Mouse (Mus musculus) midbrain, embryonic 10.5 days (tissue): ENCODE measurements around the gene Tead3. TPM values are rescaled to one million over a fixed set of nuclear protein-coding genes. Genes with fewer than 3 reads are reported as not detected.
"Not testable (repeated sequence)": the region's sequence is repeated elsewhere in the genome, so short reads cannot be mapped to it uniquely, and the experiment has no call there.

Experiments
- DNase-seq: peaks from one replicate; pipeline ENCODE4 v3.0.0-alpha.2; 2017; ENCODE audit warnings: low spot score
- H3K27ac ChIP-seq: fragments of 300-500 bp; sonication (generic); replicated peaks from 2 replicates; pipeline ENCODE4 v1.5.1; 2016; ENCODE audit warnings: mild to moderate bottlenecking
- H3K27me3 ChIP-seq: fragments of 300-500 bp; sonication (generic); 2 replicates; pipeline ENCODE4 v1.6.1; 2016; ENCODE audit warnings: low read depth, mild to moderate bottlenecking; ENCODE audit not compliant: poor library complexity, severe bottlenecking
- H3K36me3 ChIP-seq: fragments of 300-500 bp; sonication (generic); 2 replicates; pipeline ENCODE4 v1.6.1; 2016; ENCODE audit warnings: mild to moderate bottlenecking, moderate library complexity
- H3K4me1 ChIP-seq: fragments of 300-500 bp; sonication (generic); 2 replicates; pipeline ENCODE4 v1.6.1; 2016
- H3K4me3 ChIP-seq: fragments of 300-500 bp; sonication (generic); 2 replicates; pipeline ENCODE4 v1.5.1; 2016; ENCODE audit warnings: mild to moderate bottlenecking, moderate library complexity
- H3K9me3 ChIP-seq: fragments of 300-500 bp; sonication (generic); replicated peaks from 2 replicates; pipeline ENCODE4 v1.6.1; 2016; ENCODE audit warnings: mild to moderate bottlenecking
- WGBS: fragments of 180-500 bp; shearing (Covaris S2); methylation state at CpG from one replicate; pipeline ENCODE4 v1.1.7; 2016; 5-methylcytosine and 5-hydroxymethylcytosine counted together
- polyA plus RNA-seq: library from polyadenylated mRNA; unstranded; fragments of >200 nt; fragmentation: Nextera tagmentation; extraction: Ambion mirVana; gene quantifications from 2 replicates; pipeline ENCODE4 v1.2.1, GENCODE M21; 2016

The Tead3 gene
- polyA plus RNA-seq, 1 experiment from 2014 or later = 5.2 TPM

DNA sequence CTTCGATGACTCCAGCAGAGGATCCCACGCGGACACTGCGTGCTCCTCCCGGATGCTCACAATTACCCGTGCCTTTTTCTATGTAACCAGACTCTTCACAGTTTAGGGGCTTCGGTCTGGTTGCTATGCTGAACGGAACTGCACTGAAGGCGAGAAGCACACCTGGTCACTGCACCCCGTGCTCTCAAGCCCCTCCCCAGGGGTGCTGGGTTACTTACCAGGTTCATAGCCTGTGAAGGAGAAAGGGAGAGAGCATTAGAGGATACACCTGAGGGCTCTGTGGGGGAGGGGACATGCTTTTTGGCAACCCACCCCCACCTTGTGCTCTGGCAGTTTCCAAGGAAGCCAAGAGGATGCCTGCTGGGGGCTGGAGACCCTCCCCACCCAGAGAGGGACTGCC lies 15.3 kb downstream of the Tead3 start:
- peaks cover 95% of the 10 kb centered on the region for H3K36me3 ChIP-seq
- H3K4me1 ChIP-seq = peaks cover 34% of the 10 kb centered on the region
- peaks cover 6% of the 10 kb centered on the region; the same call in 1 of the 2 replicates for H3K27me3 ChIP-seq
- DNase-seq = no peak
- 78% methylated on average over 10 of the region's 10 CpGs for WGBS
- H3K27ac ChIP-seq = no peak overlapping the region
- H3K9me3 ChIP-seq = no peaks in the 10 kb centered on the region
- no peak overlapping the region for H3K4me3 ChIP-seq

DNA sequence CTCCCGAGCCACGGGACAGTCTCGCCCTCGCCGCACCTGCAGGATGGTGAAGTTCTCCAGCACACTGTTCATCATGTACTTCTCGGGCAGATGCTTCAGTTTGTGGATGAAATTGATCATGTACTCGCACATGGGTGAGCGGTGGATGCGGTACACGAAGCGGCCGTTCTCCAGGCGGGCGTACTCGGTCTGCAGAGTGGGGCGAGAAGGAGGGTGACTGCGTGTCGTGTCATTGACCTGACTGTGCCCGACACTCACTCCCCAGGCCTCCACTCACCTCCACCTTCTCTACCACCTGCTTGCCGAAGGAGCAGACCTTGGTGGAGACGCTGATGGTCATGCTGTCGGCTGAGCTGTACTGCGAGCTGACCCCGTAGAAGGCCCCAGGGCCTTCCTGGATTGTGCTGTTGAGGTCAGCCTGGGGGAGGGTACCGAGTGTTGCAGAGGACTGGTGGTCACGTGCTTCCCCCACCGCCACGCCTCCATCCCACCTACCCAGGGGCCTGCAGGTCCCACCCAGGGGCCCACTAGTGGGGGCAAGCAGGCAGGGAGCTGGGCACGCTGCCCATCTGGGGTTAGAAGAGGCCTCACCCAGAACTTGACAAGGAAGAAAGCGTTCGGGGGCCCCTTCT lies 17.6 kb downstream of the Tead3 start:
- Histone ChIP-seq H3K4me3 (peak overlapping the region; percentile 2; the same call in 1 of the 2 replicates), H3K4me1 (peaks cover 50% of the 10 kb centered on the region), H3K36me3 (peaks cover 89% of the 10 kb centered on the region), H3K27ac (no peak overlapping the region), H3K27me3 (peaks cover 4% of the 10 kb centered on the region; the same call in 1 of the 2 replicates), H3K9me3 (no peaks in the 10 kb centered on the region)
- WGBS = 68% methylated on average over 31 of the region's 31 CpGs
- DNase-seq = no peak

DNA sequence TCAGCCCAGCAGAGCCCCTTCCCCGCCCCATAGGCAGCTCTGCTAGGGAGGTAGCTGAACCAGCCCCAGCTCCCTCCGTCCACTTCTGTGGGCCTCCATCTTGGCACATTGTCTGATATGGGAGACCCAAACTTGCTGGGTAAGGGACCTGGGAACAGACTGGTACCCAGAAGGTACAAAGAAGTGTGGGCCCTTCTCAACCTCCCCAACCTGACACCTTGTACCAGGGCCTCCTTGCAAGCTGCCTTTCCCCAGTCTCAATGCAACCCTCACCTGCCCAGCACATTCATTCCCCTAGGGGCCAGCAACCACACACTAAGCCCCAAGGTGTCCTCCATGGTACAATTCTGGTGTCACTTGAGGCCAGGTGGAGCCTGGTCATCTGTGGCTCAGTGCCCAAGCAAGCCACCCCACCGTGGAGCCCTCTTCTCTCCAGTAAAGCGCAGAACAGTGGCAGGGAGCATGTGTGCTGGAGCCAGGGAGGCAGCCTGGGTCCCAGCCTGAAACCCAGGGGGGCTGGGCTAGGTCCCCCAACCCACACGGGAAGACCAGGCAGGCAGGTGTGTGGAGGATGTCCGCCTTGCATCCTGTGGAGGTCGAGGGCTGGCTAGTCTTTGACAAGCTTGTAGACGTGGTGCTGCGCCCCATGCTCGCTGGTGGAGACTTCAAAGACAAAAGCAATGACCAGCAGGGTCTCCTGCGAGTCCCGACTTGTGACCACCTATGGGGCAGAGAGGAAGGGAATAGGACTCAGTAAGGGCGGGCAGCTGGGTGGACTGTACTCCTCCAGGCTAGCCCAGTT lies 18.3 kb downstream of the Tead3 start:
- Histone ChIP-seq H3K4me1 (peaks cover 58% of the 10 kb centered on the region), H3K27ac (no peak overlapping the region), H3K27me3 (peaks cover 4% of the 10 kb centered on the region; the same call in 1 of the 2 replicates), H3K4me3 (no peak overlapping the region; the same call in 1 of the 2 replicates), H3K36me3 (peaks cover 82% of the 10 kb centered on the region), H3K9me3 (no peaks in the 10 kb centered on the region)
- DNase-seq = peak; percentile 37
- 46% methylated on average over 13 of the region's 13 CpGs for WGBS

DNA sequence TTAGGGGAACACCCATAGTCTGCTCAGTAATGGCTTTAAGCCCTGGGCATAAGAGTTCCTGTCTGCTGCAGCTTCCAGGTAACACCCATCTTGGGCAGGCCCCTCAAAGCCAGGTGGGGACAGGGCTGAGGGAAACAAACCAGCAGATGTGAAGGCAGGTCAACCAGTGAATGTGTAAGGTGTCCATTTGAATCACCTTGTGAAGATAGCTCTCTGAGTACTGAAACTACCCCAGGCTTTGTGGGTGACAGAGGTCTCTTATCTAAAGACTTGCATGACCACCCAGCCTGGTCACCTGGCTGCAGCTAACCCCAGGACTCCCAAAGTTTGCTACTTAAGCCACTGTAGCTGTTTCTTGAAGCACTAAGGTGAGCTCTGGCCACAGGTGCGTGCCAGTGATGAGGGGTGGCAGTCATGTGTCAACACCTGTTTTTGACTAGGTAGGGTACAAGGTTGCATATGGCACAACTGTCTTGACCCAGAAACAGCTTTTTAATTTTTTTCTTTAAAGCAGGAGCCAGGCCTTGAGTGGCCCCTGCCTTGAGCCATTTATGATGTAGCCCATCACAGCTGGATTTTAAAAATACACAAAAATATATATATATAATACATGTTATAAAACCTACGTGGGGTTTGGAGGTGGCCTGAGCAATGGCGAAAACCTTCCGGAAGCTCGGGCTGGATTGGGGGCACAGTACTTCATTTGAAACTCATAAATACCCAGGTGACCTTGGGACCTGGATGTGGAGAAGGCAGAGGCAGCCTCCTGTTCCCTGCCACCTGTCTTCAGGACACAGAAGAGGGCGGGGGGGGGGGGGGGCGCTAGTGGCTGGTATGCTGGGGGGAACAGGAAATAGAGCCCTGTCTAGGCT lies 19.1 kb downstream of the Tead3 start:
- peaks cover 63% of the 10 kb centered on the region for H3K4me1 ChIP-seq
- H3K4me3 ChIP-seq = peak overlapping the region; percentile 23; the same call in 1 of the 2 replicates
- no peaks in the 10 kb centered on the region for H3K9me3 ChIP-seq
- H3K36me3 ChIP-seq = peaks cover 81% of the 10 kb centered on the region
- no peak overlapping the region for H3K27ac ChIP-seq
- no peak for DNase-seq
- 46% methylated on average over 5 of the region's 7 CpGs for WGBS
- H3K27me3 ChIP-seq = peaks cover 4% of the 10 kb centered on the region; the same call in 1 of the 2 replicates

DNA sequence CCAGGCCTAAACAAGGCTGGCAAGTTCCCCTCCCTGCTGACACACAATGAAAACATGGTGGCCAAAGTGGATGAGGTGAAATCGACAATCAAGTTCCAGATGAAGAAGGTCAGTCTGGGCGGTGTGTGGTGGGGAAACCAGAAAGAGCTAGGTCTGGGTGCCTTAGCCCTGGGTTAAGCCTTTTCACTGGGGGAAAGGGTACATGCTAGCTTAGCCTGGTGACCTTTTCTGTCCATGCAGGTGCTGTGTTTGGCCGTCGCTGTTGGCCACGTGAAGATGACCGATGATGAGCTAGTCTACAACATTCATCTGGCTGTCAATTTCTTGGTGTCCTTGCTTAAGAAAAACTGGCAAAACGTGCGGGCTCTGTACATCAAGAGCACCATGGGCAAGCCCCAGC lies 20.0 kb downstream of the Tead3 start:
- H3K4me1 ChIP-seq = peaks cover 63% of the 10 kb centered on the region
- not testable (repeated sequence) for H3K27me3 ChIP-seq, H3K4me3 ChIP-seq, H3K27ac ChIP-seq, H3K9me3 ChIP-seq, DNase-seq
- peaks cover 81% of the 10 kb centered on the region for H3K36me3 ChIP-seq
- WGBS = 75% methylated on average over 8 of the region's 8 CpGs

DNA sequence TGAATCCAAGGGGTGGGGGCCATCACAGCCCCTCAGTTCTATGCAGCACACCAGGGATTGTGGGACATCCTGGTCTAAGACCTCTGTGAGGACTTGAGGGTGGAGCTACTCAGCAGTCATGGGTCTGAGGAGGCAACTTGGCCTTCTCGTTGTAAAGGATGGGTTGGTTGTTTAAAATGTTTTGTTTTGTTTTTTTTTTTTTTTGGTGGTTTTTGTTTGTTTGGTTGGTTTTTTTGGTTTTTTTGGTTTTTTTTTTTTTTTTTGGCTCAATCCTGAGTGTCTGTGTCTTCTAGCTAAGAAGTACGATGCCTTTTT lies 20.4 kb downstream of the Tead3 start:
- DNase-seq = no peak
- no peaks in the 10 kb centered on the region for H3K9me3 ChIP-seq
- WGBS = 65% methylated on average over 2 of the region's 2 CpGs
- H3K27ac ChIP-seq = peak overlapping the region; percentile 97; the same call in 1 of the 2 replicates
- H3K36me3 ChIP-seq = peaks cover 81% of the 10 kb centered on the region
- peaks cover 63% of the 10 kb centered on the region for H3K4me1 ChIP-seq
- H3K27me3 ChIP-seq = peaks cover 4% of the 10 kb centered on the region; the same call in 1 of the 2 replicates
- peak overlapping the region; percentile 100 for H3K4me3 ChIP-seq

DNA sequence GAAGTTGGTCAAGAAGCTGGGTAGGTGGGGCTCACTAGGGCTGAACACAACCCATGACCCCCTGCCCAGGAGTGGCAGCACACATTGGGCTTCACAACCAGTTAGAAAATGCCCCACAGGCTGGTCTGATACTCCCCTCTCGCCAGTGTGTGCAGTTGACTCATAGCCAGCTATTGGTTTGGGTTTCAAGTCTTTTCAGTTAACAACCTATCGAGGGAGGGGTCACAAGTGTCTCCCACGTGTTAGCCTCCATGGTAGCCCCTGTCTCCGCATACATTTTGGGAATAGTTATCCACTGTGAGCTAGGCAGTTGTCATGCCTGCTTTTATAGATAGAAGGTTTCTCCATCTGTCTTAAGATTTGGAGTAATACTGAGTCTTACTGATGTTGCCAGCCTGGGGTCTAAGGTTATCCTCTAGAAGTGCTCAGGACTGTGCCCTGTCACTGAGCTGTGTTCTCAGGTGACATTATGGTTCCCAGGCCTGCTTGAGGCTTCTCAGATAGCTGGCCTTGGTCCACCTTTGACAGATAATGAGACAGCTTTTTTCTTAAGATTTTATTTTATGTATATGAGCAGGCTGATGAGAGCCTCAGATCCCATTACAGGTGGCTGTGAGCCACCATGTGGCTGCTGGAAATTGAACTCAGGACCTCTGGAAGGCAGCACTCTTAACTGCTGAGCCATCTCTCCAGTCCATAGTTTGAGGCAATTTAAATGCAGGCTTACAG lies 20.9 kb downstream of the Tead3 start:
- peak overlapping the region; percentile 100 for H3K4me3 ChIP-seq
- H3K9me3 ChIP-seq = peaks cover 2% of the 10 kb centered on the region
- H3K27me3 ChIP-seq = peaks cover 4% of the 10 kb centered on the region; the same call in 1 of the 2 replicates
- H3K4me1 ChIP-seq = peaks cover 62% of the 10 kb centered on the region
- WGBS = 12% methylated on average over 4 of the region's 4 CpGs
- H3K27ac ChIP-seq = peak overlapping the region; percentile 97
- peaks cover 81% of the 10 kb centered on the region for H3K36me3 ChIP-seq
- DNase-seq = no peak

DNA sequence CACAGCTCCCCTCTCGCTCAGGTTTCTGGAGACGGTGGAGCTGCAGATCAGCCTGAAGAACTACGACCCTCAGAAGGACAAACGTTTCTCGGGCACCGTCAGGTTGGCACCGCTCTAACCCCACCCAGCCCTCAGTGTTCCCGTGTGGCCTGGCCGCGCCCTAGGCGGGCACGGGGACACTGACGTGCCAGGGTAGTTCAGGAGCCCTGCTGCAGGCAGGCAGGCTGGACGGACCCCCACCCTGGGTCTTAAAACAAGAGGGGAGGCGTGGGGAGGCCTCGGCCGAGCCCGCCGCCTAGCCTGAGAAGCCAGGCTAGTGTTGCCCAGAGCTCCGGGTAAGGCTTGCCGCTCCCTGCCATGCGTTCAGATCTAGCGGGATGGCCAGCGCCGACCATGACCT lies 21.7 kb downstream of the Tead3 start:
- Histone ChIP-seq H3K36me3 (peaks cover 83% of the 10 kb centered on the region), H3K27ac (peak overlapping the region; percentile 97), H3K4me3 (peak overlapping the region; percentile 100), H3K27me3 (peaks cover 4% of the 10 kb centered on the region; the same call in 1 of the 2 replicates), H3K9me3 (peaks cover 7% of the 10 kb centered on the region), H3K4me1 (peaks cover 56% of the 10 kb centered on the region)
- DNase-seq = peak; percentile 52
- WGBS = under 1% methylated on average over 25 of the region's 25 CpGs

DNA sequence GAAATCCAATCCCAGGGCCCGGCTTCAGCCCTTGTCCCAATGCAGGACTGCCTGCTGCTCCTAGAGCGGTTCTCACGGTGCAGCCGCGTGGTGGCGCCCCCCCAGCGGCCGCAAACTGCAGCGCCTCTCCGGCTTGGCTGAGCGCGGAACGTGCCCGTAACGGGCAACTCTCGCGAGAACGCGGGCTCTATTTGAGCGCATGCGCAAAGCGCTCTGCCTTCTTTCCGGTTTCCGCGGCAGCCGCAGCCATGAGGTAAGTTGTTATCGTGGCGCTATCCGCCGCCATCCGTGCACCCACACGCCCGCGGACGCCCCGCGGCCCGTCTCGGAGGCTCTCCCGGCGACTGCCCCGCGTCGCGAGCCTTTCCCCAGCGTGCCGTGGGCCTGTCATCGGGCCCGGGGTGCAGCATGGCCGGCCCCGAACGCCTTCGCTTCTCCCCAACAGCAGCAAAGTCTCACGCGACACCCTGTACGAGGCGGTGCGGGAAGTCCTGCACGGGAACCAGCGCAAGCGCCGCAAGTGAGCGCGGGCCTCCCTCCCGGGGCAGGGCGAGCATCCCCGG lies 22.2 kb downstream of the Tead3 start, which contains the start of gene Rpl10a:
Rpl10a (plus strand) TSS at position 106 of the 563 bp plus-strand sequence.
- under 1% methylated on average over 67 of the region's 67 CpGs for WGBS
- Histone ChIP-seq H3K4me1 (peaks cover 52% of the 10 kb centered on the region), H3K27ac (peak within 1 kb of the TSS; percentile 97), H3K36me3 (peaks cover 81% of the 10 kb centered on the region), H3K4me3 (peak within 1 kb of the TSS; percentile 100), H3K9me3 (peaks cover 7% of the 10 kb centered on the region), H3K27me3 (peaks cover 3% of the 10 kb centered on the region; the same call in 1 of the 2 replicates)
- peak; percentile 97 for DNase-seq

DNA sequence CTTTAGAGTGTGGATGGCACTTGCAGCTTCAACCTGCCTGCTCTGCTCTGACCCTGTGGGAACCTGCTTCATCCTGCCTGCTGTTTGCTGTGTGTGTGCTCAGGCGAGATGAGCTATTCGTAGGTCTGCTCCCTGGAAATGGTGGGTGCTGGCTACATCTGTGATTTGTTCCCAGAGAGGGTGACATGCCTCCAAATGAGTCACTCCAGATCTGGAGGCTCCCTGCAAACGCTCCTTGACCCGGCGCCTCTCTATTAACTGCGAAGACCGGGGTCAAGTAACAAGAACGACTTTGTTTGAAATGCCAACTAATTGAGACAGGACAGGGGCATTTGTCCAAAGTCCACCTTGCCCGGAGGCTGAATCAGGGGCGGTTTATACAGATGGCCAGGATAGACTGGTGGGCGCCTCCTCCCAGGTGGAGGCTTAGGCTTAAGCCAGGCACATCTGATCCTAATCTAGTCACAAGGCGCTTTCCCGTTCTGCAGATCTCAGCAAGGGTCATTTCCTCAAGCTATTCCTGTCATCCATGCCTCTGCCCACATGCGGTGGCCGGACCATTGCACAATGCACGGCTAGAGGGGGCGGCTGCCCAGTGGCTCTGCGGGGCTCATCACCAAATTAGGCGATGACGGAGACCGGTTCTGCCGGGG lies 22.8 kb downstream of the Tead3 start:
- Histone ChIP-seq H3K27me3 (no peaks in the 10 kb centered on the region), H3K4me1 (peaks cover 45% of the 10 kb centered on the region), H3K4me3 (peak overlapping the region; percentile 100), H3K27ac (peak overlapping the region; percentile 97), H3K9me3 (peaks cover 7% of the 10 kb centered on the region), H3K36me3 (peaks cover 80% of the 10 kb centered on the region)
- DNase-seq = no peak
- WGBS = 11% methylated on average over 22 of the region's 22 CpGs

DNA sequence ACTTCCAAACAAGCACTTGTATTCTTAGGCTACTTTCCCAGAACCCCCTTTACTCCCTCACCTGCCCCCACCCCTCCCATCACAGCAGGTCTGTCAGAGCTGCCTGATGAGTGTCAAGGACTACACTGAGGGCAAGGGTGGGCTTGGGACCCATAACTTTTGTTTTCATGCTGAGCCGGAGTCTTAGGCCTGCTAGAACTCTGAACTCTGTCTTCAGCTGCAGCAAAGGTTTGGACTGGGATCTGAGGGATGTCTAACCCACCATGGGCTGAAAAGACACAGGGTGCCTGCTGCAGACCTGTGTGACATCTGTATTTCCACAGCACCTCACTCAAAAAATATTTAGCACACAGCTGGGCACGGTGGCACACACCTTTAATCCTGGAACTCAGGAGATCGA lies 23.7 kb downstream of the Tead3 start:
- H3K4me1 ChIP-seq = peaks cover 37% of the 10 kb centered on the region
- WGBS = 83% methylated on average over 3 of the region's 3 CpGs
- H3K4me3 ChIP-seq = no peak overlapping the region
- H3K9me3 ChIP-seq = peaks cover 7% of the 10 kb centered on the region
- no peak for DNase-seq
- no peaks in the 10 kb centered on the region for H3K27me3 ChIP-seq
- H3K36me3 ChIP-seq = peaks cover 80% of the 10 kb centered on the region
- H3K27ac ChIP-seq = peak overlapping the region; percentile 97
